Mouse (Mus musculus) kidney, adult 2 months (tissue): ENCODE data around the gene Serinc1.

ENCODE experiments used
- CTCF ChIP-seq: fragments of 200-500 bp; conservative IDR thresholded peaks from 2 replicates; pipeline ENCODE4 v1.5.1; 2011; ENCODE audit warnings: low read depth, mild to moderate bottlenecking, control low read depth, low read length, moderate library complexity, mixed read lengths; ENCODE audit not compliant: insufficient read depth, insufficient read length
- POLR2A ChIP-seq: fragments of 200-500 bp; IDR thresholded peaks from one replicate; pipeline ENCODE4 v1.6.1; 2011; ENCODE audit warnings: low read depth, low read length, control low read depth

GRCm38 (mm10) chr10:57487201-57487600, 45.1 kb downstream of the Serinc1 start:
- no peak for TF ChIP-seq CTCF
- no peak for TF ChIP-seq POLR2A
